Mouse (Mus musculus) cerebellum, adult (tissue): Measurements from ENCODE around the gene Epha3.

Experiments
- ATAC-seq: cut with Nextera tagmentation; 2 replicates; pipeline ENCODE4 v1.9.2; 2017; ENCODE audit warnings: mild to moderate bottlenecking, moderate library complexity, mixed read lengths; ENCODE audit not compliant: insufficient number of reproducible peaks, low FRiP score, low TSS enrichment

Gene Epha3

GRCm38 (mm10) chr16:63792084-63792483 is 71.9 kb downstream of the Epha3 start:
- peak; percentile 76 for ATAC-seq

DNA sequence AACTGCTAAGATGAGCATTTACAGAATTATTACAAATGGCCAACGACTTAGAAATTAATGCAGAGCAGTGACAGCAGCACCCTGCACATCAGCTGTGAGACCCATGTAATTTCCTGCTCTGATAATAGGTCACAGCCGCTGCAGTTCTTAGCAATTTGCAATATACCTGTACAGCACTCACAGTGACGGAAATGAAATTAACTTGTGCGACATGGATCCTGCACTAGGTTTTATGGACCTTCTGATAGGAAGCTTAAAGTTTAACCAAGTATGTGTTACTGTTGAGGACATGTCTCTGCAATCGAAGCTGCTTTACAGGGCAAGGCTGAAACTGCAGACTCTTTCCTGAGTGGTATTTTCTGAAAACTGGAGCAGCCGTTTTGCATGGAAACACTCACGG is 80.4 kb downstream of the Epha3 start:
- no peak; the same call in 1 of the 2 replicates for ATAC-seq

DNA sequence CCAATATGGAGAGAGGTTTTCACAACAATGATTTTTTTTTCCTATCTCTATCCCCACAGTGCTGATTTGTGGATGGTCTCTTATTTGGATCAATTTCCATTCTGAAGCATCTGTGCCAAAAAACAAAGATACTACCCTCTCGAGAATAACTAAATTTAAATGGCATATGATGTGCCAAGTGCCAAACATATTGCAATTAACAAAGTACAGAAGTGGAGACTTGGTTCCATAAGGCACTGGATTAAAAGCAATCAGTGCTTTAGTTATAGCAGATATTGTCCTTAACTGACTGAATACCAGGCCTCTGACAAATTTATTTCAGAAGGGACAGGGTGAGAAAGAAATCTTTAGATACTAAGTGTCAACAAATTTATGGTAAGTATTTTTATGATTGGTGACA is 81.9 kb downstream of the Epha3 start:
- ATAC-seq, result no peak

GRCm38 (mm10) chr16:63780151-63780550 is 83.8 kb downstream of the Epha3 start:
- no peak; the same call in 1 of the 2 replicates for ATAC-seq

- ATAC-seq, result no peak
Measured at GRCm38 (mm10) chr16:63777811-63778210, 86.2 kb downstream of the Epha3 start.

- ATAC-seq, result no peak
Measured at GRCm38 (mm10) chr16:63772566-63772965, 91.4 kb downstream of the Epha3 start.

DNA sequence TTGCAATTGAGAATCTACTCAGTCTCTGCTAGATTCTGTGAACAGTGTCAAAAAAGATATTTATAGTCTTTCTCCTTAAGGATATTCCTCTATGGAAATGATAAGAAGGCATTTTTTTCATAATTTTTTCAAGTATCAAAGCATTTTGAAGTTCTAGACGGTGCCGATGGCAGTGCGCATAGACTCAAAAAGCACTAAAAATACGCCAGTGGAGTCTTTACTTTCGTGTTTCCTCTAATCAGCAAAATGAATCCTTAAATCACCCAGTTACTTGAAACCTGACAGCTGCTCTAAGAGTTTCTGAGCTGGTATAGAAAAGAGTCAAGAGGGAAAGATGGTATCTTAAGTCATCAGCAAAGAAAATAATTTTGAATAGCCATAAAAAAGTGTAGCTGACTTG is 96.4 kb downstream of the Epha3 start:
- no peak for ATAC-seq

- ATAC-seq, result no peak
Measured at GRCm38 (mm10) chr16:63761177-63761576, 102.8 kb downstream of the Epha3 start.

DNA sequence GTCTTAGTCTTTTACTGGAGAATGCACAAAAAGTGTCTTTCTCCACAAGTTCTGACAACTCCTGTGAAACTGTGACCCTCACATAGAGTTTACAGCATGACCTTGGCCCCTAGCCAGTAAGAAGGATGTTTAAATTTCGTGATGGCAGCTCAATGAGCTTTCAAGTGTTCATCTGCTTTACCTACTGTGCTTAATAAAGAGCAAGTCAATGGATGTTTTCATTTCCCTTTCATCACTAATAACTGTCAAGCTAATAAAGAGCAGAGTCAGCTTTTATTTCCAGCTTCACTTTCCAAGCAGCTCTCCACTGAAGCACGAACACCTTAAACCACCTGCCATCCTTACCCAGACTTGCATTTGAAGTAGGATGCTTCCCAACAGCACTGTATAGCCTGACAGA is 103.9 kb downstream of the Epha3 start:
- ATAC-seq, result no peak

DNA sequence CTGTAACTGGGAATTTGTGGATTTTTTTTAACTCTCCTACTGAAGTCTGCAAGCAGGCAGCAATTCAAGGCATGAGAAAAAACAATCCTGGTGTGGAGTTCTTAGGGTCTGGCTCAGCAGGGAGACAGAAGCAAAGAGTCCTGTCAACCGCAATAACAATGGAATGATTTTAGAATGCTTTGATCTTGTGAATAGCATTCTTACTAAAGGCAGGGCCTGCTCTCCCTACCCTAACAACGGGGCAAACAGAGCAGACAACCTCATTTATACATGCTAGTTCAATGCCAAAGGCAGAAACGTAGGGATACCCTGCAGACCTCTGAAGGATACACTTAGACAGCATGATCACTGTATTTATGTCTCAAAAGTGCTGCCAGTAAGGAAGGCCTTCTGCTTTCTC is 110.9 kb downstream of the Epha3 start:
- 0 out of 2 replicates have a peak, but pooled peaks have one; percentile 36 for ATAC-seq

DNA sequence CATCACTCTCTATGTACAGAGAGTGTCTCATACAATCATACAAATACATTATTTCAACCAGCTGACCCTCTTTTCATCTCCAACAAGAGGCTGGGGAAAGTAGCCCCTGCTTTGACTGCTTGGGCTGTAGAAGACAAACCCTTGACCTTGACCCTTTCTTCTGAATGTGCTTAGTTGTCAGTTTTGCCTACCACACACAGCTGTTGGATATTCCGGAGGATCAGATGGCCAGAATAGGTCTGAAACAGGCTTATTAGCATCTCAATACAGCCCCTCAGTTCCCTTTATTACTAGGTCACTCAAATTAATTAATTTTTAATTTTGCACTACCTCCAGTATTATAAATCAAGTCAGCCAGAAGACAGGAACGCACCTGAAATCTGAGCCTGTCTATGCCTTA is 116.2 kb downstream of the Epha3 start:
- ATAC-seq, result no peak

GRCm38 (mm10) chr16:63745465-63745864 is 118.5 kb downstream of the Epha3 start:
- ATAC-seq, result no peak

GRCm38 (mm10) chr16:63743208-63743854 is 120.6 kb downstream of the Epha3 start:
- no peak for ATAC-seq

DNA sequence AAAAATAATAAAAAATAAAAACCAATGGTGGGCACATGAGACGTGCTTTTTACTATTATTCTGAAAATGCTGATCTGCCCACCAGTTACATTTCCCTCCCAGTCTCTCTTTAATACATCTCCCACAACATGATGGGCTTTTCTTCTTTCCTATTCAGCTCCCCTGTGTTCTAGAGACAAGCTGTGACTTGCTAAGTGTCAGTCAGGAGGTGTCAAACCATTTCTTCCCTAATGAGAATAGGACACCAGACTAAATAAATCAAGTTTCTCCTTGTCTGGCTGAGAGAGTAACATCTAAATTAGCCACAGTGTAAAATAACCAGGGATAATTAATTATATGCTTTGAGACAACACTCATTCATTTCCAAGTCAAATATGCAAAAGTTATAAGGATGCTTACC is 144.7 kb downstream of the Epha3 start:
- ATAC-seq, result no peak

GRCm38 (mm10) chr16:63717317-63717716 is 146.7 kb downstream of the Epha3 start:
- no peak for ATAC-seq

GRCm38 (mm10) chr16:63706912-63707868 is 156.8 kb downstream of the Epha3 start:
- no peak for ATAC-seq

- no peak for ATAC-seq
Measured at GRCm38 (mm10) chr16:63689371-63689770, 174.6 kb downstream of the Epha3 start.

- ATAC-seq, result no peak
Measured at GRCm38 (mm10) chr16:63684211-63684610, 179.8 kb downstream of the Epha3 start.

- ATAC-seq, result peak; percentile 65
Measured at GRCm38 (mm10) chr16:63674426-63674825, 189.5 kb downstream of the Epha3 start.

GRCm38 (mm10) chr16:63673236-63673840 is 190.6 kb downstream of the Epha3 start:
- ATAC-seq, result peak; percentile 74; the same call in 1 of the 2 replicates

DNA sequence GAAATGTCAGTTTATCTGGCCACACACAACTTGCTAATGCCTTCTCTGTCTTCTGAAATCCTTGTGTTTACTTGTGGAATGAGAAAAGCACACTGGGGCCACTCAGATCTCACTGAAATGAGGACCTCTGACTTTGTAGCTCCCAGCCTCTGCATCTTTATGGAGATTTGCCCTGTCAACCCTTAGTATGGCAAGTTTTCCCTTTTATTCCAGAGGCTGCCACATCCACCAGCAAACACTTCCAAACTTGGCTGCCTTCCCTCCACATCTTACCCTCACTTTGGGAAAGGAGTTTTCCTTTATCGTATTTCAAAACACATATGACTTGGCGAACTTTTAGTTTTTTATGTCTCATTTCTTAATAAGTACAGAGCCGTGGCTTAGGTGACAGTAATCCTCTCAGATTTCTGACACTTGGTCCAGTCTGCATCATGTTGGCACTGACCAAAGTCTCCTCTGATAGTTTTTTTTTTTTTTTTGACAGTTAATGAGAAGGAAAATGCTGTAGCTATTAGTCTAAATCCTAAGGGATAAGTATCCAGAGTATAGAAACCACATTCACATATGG is 198.0 kb downstream of the Epha3 start:
- ATAC-seq, result no peak
